Mouse (Mus musculus) G1E (cell line): ENCODE measurements around the gene Polr2c.
"Not testable (repeated sequence)": the region's sequence is repeated elsewhere in the genome, so short reads cannot be mapped to it uniquely, and the experiment has no call there.

Source experiments
- CTCF ChIP-seq: IDR thresholded peaks from 2 replicates; pipeline ENCODE4 v1.5.1; 2012; ENCODE audit warnings: low read depth, low read length, inconsistent platforms, mixed read lengths
- GATA1 ChIP-seq: IDR thresholded peaks from 2 replicates; pipeline ENCODE4 v1.6.1; 2012; ENCODE audit warnings: borderline replicate concordance, low read length, inconsistent platforms, mixed read lengths

GRCm38 (mm10) chr8:94833901-94834405 lies 23.3 kb upstream of the Polr2c start:
- TF ChIP-seq CTCF, GATA1: not testable (repeated sequence)
